Mouse (Mus musculus): Measurements from ENCODE around the gene Ap1g1.

DNA sequence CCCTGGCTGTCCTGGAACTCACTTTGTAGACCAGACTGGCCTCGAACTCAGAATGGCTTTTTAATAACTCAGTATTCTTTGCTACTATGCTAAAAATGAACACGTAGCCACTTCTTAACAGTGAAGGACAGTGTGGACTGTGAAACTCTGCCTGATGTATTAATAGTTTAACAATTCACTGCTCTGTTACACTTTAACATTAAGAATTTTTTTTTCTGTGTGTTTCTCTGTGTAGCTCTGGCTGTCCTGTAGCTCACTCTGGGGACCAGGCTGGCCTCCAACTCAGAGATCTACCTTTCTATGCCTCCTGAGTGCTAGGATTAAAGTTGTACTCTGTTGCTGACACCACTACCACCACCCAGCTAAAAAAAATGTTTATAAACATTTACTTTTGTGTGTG is 45.2 kb downstream of the Ap1g1 start:
- TF ChIP-seq CTCF (IDR thresholded peaks at IDR 0.05; ENCODE audit: insufficient read depth, low read depth, low read length) = no peak
- no peak for TF ChIP-seq POLR2A (IDR thresholded peaks at IDR 0.05; ENCODE audit: insufficient read depth, low read depth, low read length)

All from olfactory bulb, adult 2 months (tissue).